Mouse (Mus musculus): ENCODE measurements around the gene Fuom. TPM values are rescaled to one million over a fixed set of nuclear protein-coding genes. Genes with fewer than 3 reads are reported as not detected.
"Not testable (repeated sequence)": the region's sequence is repeated elsewhere in the genome, so short reads cannot be mapped to it uniquely, and the experiment has no call there.

Gene Fuom
- 33.3 and 37.9 TPM in 2 replicates for polyA plus RNA-seq (2012; rRNA removed)

DNA sequence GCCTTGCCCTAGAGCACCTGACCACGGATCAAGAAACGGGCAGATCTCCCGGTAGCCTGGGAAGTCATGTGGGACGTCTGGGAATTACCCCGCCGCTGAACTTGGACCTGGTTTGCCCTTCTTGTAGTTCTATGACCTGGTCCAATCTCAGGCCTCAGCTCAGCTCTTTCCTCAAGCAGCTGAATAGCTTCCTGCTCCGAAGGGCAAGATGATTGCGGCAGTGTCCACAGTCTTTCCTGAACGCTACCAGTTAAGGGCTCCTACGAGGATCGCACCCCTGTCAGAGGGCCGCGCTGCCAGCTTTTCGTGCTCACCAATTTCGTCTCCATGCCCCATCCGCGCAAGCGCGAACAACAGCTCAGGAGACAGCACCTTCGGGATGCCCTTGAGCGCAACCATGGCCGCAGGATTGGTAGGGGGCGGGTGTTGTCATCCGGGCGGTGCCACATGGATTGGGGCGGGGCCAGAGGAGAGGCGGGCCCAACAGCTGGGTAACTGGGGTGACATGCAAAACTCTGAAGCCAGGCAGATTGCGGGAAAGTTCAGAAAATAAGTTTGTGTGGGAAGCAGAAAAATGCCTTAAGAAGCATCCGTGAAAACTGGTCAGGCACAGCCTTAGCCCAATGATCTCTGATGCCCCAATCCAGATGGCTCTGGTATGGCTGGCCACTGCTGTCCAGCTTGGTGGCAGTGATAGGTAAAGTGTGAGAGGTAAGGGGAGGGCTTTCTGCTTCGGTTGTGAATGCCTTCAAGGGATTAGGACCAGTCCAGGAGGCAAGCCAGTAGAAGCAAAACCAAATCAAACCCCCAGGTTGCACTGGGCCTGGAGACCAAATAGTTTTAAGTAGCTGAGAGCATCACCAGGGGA is at the start of gene Fuom:
Gene Fuom (minus strand): TSS at position 449 of the 868 bp plus-strand sequence.
- no peak for DNase-seq (ENCODE audit: low read depth)

DNA sequence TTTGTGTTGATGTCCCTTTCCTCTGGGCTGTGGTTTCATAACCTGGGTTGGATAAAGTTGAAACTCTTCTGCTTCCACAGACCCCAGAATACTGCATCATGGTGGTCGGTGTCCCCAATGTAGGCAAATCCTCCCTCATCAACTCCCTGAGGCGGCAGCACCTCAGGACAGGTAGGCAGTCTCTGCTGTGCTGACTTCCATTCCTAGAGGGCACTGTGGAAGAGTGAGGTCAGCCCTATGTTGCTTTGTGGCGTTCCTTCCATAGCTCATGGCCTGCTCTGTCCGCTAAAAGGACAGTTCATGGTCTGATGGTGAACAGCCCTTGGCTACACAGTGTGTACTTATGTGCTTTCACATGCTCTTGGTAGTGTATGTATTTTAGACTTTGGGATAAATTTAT is 42.3 kb upstream of the Fuom start:
- DNase-seq (ENCODE audit: low read depth) = no peak

DNA sequence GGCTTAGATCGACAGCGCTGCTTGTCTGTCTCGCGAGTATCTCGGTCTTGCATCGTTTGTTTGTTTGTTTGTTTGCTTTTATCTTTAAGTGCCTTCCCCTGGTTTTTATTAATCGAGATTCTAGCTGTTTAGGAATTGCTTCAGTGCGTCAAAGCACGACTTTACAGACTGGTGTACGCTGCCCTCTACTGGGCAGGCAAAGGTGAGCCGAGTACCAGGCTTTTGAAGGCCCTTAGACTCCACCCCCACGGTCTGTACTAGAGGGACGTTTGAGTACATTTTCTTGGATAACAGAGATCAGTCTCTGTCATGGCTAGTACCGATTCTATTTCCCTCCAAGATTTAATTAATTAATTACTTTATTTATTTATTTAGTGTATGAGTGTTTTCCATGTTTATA is 39.1 kb upstream of the Fuom start:
- DNase-seq (ENCODE audit: low read depth) = no peak

DNA sequence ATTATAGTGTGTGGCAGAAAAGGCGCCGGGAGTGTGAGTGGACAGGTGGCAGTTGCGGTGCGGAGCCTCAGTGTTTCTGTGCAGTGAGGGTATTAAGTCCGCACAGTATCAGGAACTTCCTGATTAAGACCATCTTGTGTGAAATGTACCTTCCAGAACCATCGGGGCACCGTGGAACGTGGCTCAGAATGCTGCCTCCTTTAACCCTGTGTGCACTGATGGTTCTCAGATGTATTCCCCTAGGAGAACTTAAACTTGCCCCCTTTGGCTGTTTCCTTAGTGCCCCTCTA is 35.7 kb upstream of the Fuom start:
- no peak for DNase-seq (ENCODE audit: low read depth)

DNA sequence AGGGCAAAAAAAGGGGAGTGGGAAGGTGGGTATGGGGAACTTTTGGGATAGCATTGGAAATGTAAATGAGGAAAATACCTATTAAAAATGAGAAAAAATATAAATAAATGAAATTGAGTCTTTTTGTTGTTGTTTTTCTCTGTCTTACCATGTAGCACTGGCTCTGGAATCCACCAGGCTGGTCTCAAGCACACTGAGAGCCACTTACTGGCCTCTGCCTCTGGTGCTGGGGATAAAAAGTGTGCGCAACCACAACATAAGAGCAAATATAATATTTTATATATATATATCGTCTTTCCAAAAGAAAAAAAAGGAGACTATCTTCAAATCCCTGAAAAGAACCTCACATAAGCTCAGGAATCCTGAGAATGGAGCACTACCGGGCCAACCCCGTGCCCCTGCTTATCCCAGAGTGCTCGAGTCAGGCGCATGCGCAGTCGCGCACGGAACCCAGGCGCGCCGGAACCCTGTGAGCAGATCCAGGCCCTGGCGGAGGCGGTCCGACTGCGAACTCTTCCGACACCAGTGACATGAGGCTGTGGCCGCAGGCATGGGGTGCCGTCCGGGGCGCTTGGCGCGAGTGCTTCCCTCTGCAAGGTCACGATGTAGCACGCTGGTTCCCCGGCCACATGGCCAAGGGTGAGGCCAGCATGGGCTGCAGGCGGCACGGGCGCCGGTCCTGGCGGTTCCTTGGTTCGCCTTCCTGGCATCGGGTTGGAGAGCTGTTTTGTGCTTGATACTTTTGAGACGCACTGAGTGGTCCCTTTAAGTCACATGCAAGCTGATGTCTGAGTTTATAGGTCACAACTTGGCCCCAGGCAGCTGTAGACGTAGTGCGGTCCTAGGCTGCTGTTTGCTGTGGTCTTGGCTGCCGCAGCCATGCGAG is 35.1 kb upstream of the Fuom start, which contains the start of gene Mtg1:
Gene Mtg1 (plus strand): TSS at position 430 of the 886 bp plus-strand sequence.
- no peak for DNase-seq (ENCODE audit: low read depth)

DNA sequence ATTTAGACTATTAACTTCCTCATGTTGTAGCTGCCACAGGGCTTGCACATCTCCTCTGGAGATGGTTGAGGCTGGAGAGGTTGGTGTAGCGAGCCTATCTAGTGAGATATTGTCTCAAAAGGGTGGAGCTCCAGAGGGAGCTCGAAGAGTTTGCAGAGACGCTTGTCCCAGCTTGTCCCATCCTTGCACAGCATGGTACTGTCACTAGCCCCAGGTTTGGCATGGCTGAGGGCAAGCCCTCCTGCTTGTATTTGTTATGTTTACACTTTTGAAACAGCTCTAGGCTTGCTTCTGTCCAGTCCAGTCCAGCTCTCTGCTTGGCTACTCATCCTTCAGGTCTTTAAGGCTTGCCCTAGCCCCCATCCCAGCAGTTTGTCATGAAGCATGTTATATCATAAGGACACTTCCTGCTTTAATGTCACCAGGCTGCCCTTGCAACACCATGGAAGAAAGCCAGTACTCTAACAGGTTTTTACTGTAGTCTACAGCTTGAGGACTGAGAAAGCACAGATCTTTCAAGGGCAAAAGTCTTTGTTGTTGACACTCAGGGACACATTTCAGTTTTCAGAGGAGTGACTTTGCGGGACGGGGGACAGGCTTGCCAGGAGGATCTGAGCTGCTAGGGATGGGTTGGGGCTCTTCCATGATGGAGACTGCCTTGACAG is 33.0 kb upstream of the Fuom start:
- DNase-seq (ENCODE audit: low read depth) = peak; percentile 57

DNA sequence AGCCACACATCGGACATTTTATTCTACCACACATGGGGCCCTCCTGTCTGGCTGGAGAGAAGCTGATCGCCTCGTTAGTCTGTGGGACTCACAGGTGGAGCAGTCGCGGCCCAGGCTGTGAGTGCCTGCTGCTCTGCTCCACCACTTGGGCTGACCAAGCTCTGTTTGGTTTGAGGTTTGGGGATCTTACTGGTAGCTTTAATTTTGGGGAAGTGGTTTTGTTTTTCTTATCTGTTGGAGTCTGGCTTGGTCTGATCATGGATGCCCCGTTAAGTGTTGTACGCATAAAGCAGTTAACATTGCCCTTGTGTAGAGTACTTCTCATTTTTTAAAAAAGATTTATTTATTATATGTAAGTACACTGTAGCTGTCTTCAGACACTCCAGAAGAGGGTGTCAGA is 31.8 kb upstream of the Fuom start:
- DNase-seq (ENCODE audit: low read depth) = not testable (repeated sequence)

DNA sequence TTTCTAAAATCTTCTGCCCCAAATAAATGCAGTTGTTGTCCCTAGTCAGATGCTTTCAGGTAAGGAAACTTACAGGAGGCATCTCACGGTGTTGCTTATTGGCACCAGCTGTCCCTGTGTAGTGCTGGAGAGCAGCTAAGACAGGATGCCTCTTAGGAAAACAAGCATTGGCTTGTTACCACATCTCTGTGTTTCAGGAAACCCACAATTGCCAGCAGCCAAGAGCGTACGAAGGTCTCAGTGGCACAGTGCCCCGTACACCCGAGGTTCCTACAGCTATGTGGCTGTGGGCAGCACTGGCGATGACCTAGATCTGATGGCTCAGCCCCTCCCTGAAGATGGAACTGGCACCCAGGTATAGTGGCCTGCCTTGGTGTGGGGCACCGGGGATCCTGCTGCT is 29.9 kb upstream of the Fuom start:
- not testable (repeated sequence) for DNase-seq (ENCODE audit: low read depth)

DNA sequence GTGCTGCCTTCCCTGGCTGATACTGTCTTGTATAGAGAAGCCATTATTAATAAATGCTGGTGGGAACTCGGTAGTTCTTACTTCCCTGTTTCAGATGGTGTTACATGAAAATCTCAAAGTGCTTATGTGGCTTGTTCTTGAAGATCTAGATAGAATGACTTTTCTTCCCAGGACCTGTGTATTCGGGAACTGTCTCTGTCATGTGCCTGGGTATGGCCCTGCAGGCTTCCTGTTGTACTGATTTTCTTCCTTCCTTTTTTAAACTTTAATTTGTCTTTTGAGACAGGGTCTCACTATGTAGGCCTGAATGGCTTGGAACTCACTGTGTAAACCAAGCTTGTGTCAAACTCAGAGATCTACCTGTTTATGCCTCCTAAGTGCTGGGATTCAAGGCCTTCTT is 25.7 kb upstream of the Fuom start:
- no peak for DNase-seq (ENCODE audit: low read depth)

DNA sequence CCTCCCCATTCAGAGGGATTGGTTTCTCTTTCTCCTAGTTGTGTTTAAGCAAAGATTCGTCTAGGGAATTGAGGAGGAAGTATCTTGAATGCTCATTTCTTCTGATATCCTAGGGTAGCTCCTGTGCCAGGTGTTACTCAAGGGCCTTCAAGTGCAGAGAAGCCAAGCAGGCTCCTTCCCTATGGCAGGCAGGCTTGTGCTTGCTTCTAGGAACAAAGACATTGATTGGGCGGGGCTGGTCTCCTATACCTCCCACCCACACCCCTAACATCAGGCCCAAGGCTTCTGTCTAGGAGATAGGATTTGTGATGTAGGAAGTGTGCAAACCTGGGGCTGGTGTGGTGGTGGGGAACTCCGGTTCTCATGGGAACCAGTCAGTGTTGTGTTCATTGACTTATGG is 24.7 kb upstream of the Fuom start:
- no peak for DNase-seq (ENCODE audit: low read depth)

DNA sequence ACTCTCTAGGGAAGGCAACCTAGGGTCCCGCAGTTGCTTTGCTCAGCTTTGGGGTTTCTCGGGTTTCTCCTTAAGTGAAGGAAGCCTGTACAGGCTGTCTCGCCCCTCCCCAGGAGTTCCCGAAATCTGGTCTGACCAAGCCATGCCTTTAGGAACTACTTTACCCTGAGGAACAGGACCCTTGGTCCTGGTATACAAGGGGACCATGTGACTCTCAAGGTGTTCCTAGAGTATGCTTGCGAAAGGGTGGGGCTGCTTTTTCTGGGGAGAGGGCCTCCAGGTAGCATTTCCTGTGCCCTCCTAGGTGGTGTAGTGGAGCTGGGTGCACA is 23.7 kb upstream of the Fuom start:
- DNase-seq (ENCODE audit: low read depth) = no peak

DNA sequence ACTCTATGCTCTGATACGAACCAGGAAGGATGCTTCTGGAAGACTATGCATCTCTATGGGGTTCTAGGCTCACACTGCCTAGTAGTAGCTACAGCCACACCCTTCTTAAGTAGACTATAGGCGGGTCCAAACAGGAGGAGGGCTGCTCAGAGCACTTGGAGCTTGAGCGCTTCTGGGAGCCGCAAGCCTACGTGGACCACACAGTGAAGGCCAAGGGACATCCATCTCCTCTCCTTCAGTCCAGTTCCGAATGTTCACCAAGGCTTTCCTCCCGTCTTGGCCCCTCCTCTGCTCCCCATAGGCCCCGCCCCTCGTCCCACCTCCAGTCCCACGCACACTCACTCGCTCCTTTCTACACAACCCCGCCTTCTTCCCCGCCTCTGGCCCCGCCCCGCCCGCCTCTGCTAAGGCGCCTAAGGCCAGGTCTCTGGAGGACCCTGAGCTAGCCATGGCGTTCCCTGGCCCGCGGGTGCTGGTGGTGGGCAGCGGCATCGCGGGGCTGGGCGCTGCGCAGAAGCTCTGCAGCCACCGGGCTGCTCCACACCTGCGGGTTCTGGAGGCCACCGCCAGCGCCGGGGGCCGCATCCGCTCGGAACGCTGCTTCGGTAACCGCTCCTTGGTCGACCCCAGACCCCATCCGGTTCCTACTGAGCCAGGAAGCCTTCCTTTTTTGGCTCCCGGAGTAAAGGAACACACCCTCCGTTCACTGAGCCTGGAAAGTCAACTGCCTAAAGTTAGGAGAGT is 23.2 kb upstream of the Fuom start:
- no peak for DNase-seq (ENCODE audit: low read depth)

DNA sequence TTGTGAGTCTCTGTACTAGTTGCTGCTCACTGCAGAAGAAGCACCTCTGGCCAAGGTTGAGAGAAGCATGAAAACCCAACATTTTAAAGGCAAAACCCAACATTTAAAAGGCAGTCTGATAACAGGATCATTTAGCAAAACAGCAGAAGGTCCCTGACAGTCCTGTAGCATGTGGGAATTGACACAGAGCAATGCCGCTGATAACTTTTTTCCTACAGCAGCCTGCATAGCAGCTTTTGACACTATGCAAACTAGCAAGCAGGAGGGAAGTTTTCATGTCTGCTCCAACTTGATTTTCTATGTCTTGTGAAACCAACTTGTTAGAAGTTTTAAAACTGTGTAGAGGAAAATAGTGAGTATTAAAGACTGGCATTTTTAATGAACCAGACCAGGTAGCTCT is 22.1 kb upstream of the Fuom start:
- DNase-seq (ENCODE audit: low read depth) = no peak

DNA sequence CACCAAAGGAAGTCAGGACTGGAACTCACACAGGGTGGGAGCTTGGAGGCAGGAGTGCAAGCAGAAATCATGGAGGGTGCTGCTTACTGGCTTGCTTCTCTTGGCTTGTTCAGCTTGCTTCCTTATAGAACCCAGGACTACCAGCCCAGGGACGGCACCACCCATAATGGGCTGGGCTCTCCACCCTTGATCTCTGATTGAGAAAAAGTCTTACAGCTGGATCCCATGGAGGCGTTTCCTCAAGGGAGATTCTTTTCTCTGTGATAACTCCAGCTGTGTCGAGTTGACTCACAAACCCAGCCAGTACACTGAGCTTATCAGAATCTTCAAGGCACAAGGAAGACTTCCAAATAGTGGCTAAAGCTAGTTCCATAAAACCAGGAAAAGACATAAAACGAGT is 20.5 kb upstream of the Fuom start:
- DNase-seq (ENCODE audit: low read depth) = no peak

DNA sequence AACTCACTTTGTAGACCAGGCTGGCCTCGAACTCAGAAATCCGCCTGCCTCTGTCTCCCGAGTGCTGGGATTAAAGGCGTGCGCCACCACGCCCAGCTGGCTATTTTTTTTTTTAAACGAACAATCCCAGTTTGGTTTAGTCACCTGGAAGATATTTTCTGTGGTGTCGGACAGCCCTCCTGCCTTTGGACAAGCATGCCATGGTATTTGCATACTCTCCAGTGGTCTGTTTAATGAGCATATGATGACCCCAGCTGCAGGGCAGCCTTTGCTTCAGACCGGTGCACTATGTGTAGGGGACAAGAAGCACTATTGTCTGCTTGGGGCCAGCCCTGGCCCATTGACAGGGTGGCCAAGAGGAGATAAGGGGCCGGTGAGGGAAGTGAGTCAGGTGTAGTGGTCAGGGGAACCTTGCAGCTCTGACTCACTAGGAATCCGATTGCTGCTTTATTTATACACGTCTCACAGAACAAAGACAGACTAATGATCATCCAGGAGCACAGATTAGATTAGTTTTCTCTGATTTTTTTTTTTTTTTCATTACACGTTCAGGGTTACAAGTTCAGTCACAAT is 19.2 kb upstream of the Fuom start:
- no peak for DNase-seq (ENCODE audit: low read depth)

DNA sequence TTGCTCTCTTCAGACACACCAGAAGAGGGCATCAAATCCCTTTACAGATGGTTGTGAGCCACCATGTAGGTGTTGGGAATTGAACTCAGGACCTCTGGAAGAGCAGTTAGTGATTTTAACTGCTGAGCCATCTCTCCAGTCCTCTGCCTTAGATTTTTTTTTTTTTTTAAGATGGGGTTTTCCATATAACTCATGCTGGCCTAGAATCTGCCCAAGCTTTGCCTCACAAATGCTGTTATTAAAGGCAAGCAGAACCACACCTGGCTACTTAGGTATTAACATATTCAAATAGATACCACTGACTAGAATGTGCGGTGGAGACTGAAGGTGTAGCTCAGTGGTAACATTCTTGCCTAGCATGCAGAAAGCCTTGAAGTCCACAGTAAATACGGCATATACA is 18.2 kb upstream of the Fuom start:
- no peak for DNase-seq (ENCODE audit: low read depth)

DNA sequence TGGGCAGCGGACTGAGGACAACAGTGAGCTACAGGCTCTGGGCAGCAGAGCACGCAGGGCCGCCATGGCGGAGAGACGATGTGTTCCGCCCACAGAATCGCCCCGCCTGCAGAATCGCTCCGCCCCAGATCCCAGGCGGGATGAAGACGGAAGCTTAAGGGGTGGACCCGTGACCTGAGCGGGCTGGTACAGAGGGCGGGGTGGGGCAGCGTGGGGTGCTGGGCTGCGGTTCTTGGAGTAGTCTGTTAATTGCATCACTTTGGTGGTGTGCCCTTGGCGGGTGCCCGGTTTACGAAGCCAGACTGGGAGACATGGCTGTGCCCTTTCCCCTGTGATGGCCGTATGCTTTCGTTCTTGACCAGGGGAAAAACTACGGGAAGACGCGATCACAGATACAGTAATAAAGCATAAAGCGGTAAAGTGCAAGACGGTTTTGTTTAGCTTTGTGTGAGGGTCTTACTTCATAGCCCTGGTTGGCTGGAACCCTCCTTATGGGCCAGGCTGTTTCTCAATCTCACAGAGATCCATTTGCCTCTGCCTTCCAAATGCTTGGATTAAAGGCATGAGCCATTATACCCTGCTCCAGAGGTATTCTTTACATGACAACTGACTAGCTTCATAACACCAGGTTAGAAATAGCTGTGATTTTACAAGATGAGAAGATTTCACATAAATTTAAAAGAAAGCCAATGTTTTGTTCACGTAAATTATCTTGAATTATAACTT is 14.3 kb upstream of the Fuom start, which contains the start of gene Echs1:
Gene Echs1 (minus strand): TSS at position 148 of the 726 bp plus-strand sequence.
- no peak for DNase-seq (ENCODE audit: low read depth)

DNA sequence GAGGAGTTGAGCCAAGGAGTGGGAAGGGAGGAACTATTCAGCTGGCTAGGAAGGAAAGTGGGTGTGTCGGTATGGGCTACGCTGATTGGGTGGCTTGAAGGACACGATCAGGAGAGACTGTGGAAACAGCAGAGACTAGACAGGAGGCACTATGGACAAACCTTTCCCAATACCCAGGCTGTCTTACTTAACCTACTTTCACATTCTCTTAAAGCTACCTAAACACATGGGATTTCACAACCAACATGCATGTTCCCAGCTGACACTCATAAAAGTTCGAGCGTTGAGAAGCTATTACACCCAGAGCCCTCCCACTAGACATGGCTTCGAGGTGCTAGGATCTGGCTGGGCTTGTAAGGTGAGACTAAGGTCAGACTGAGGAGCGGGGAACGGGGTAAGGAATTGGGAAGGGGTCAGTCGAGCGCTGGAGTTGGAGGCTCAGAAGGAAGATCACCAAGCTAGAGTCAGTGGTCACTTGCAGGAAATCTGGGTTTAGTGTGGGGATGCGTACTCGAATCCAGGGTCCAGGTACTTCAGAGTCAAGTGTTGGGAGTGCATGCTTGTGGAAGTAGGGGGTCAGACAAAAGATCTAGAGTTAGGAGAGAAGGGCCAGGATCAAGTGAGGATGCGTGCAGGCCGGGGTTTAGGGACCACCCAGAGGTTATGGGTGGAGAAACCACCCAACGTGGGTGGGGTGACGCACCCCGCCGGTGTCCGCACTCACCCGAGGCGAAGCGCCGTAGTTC is 13.5 kb upstream of the Fuom start, which contains the start of gene Paox:
Gene Paox (plus strand): TSS at position 217 of the 746 bp plus-strand sequence.
- DNase-seq (ENCODE audit: low read depth) = peak; percentile 99

DNA sequence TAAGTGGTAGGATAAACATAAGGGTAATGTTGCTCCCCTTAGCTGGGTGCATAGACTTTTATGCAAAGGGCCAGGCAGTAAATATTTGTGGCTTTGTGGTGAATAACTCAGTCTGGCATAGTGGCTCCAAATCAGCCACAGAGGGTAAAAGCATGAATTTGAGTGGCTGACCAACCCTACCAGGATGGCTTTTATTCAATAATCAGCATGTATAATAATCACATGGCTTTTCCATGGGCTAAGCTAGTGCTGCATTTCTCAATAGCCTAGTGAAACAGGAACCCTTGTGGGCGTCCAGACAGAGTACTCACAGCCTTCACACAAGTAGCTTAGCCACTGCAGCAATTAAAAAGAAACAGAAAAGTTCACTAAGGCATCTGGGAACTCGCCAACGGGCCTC is 9.7 kb upstream of the Fuom start:
- DNase-seq (ENCODE audit: low read depth) = no peak

DNA sequence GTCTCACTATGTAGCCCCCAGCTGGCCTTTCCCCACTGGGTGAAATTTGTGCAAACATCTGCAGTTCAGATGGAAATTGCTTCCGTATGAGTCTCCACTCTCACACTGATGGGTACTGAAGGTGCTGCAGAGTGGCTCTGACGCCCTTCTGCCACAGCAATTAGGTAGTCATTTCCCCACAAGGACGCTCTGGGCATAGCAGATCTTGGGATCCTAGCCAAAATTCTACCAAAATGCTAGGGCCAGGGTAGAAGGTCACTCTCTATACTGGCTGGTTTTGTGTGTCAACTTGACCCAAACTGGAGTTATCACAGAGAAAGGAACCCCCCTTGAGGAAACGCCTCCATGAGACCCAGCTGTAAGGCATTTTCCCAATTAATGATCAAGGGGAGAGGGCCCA is 1.8 kb upstream of the Fuom start:
- no peak for DNase-seq (ENCODE audit: low read depth)
